Mouse (Mus musculus): ENCODE data around the gene Exoc4.

Gene Exoc4

GRCm38 (mm10) chr6:34013469-34013868 lies 764.6 kb downstream of the Exoc4 start:
- DNase-seq (ENCODE audit: low spot score in 2 of 2), result no peak

Measured in natural killer cell, adult 2 months (primary cell).